Mouse (Mus musculus): ENCODE data around the gene Trappc4.
A peak's percentile ranks its signal among the peaks of the same experiment; 100 is the strongest.
"Not testable (repeated sequence)": the region's sequence is repeated elsewhere in the genome, so short reads cannot be mapped to it uniquely, and the experiment has no call there.

Trappc4 gene

GRCm38 (mm10) chr9:44406906-44407751 is at the start of gene Trappc4, which contains the start of gene Rps25:
TSS of gene Trappc4 (minus strand) at chr9:44407600.
TSS of gene Rps25 (plus strand) at chr9:44407139.
- DNase-seq (ENCODE audit: low read depth, low spot score), result peak; percentile 94

GRCm38 (mm10) chr9:44454891-44455220 is 47.5 kb upstream of the Trappc4 start, which contains the start of gene Upk2:
TSS of gene Upk2 (minus strand) at chr9:44454976.
- no peak for DNase-seq (ENCODE audit: low read depth, low spot score)

GRCm38 (mm10) chr9:44454132-44454890 is 46.9 kb upstream of the Trappc4 start:
- DNase-seq (ENCODE audit: low read depth, low spot score), result peak; percentile 20

- peak; percentile 46 for DNase-seq (ENCODE audit: low read depth, low spot score)
Measured at GRCm38 (mm10) chr9:44450387-44450786, 43.0 kb upstream of the Trappc4 start.

GRCm38 (mm10) chr9:44444402-44445025 is 37.1 kb upstream of the Trappc4 start:
- not testable (repeated sequence) for DNase-seq (ENCODE audit: low read depth, low spot score)

GRCm38 (mm10) chr9:44440961-44441360 is 33.6 kb upstream of the Trappc4 start, which contains the start of gene Foxr1:
TSS of gene Foxr1 (minus strand) at chr9:44441136.
- DNase-seq (ENCODE audit: low read depth, low spot score), result no peak

- no peak for DNase-seq (ENCODE audit: low read depth, low spot score)
Measured at GRCm38 (mm10) chr9:44435747-44436146, 28.3 kb upstream of the Trappc4 start.

GRCm38 (mm10) chr9:44432577-44433185 is 25.3 kb upstream of the Trappc4 start:
- no peak for DNase-seq (ENCODE audit: low read depth, low spot score)

- no peak for DNase-seq (ENCODE audit: low read depth, low spot score)
Measured at GRCm38 (mm10) chr9:44423576-44423975, 16.2 kb upstream of the Trappc4 start.

GRCm38 (mm10) chr9:44420280-44420898 is 13.0 kb upstream of the Trappc4 start:
- no peak for DNase-seq (ENCODE audit: low read depth, low spot score)

GRCm38 (mm10) chr9:44419730-44420129 is 12.3 kb upstream of the Trappc4 start:
- not testable (repeated sequence) for DNase-seq (ENCODE audit: low read depth, low spot score)

- no peak for DNase-seq (ENCODE audit: low read depth, low spot score)
Measured at GRCm38 (mm10) chr9:44418519-44419385, 11.4 kb upstream of the Trappc4 start, which contains the start of gene Ccdc84. TSS of gene Ccdc84 (minus strand) at chr9:44418569.

- DNase-seq (ENCODE audit: low read depth, low spot score), result peak; percentile 86
Measured at GRCm38 (mm10) chr9:44417892-44418363, 10.5 kb upstream of the Trappc4 start.

- no peak for DNase-seq (ENCODE audit: low read depth, low spot score)
Measured at GRCm38 (mm10) chr9:44417156-44417891, 9.9 kb upstream of the Trappc4 start.

- DNase-seq (ENCODE audit: low read depth, low spot score), result no peak
Measured at GRCm38 (mm10) chr9:44412781-44413180, 5.4 kb upstream of the Trappc4 start.

- no peak for DNase-seq (ENCODE audit: low read depth, low spot score)
Measured at GRCm38 (mm10) chr9:44412306-44412705, 4.9 kb upstream of the Trappc4 start.

- no peak for DNase-seq (ENCODE audit: low read depth, low spot score)
Measured at GRCm38 (mm10) chr9:44411601-44412130, 4.3 kb upstream of the Trappc4 start.

GRCm38 (mm10) chr9:44410647-44411336 is 3.4 kb upstream of the Trappc4 start:
- DNase-seq (ENCODE audit: low read depth, low spot score), result no peak
